Mouse (Mus musculus) C2C12 (cell line): ENCODE data around the gene Add3. TPM values are rescaled to one million over a fixed set of nuclear protein-coding genes. Genes with fewer than 3 reads are reported as not detected.

Source experiments
- H3K27me3 ChIP-seq: one replicate; pipeline ENCODE4 v1.6.1; 2011; ENCODE audit not compliant: control insufficient read depth, insufficient read depth, insufficient read length
- H3K36me3 ChIP-seq: one replicate; pipeline ENCODE4 v1.6.1; 2011; ENCODE audit not compliant: control insufficient read depth, insufficient read depth
- H3K4me3 ChIP-seq: one replicate; pipeline ENCODE4 v1.5.1; 2011; ENCODE audit warnings: mild to moderate bottlenecking, control low read depth; ENCODE audit not compliant: poor library complexity, insufficient read depth, severe bottlenecking
- H3K79me2 ChIP-seq: one replicate; pipeline ENCODE4 v1.6.1; 2011; ENCODE audit not compliant: control insufficient read depth, insufficient read depth
- H3K79me3 ChIP-seq: one replicate; pipeline ENCODE4 v1.6.1; 2011; ENCODE audit warnings: low read depth, control low read depth
- H3ac ChIP-seq: one replicate; pipeline ENCODE3; 2011; ENCODE audit warnings: low read depth; ENCODE audit not compliant: control insufficient read depth, insufficient read length
- CEBPB ChIP-seq: IDR thresholded peaks from one replicate; pipeline ENCODE4 v1.6.1; 2011; ENCODE audit warnings: low read depth, mild to moderate bottlenecking, control low read depth, moderate library complexity
- CTCF ChIP-seq: IDR thresholded peaks from one replicate; pipeline ENCODE4 v1.5.1; 2011; ENCODE audit not compliant: control insufficient read depth, insufficient read depth, insufficient read length
- FOSL1 ChIP-seq: IDR thresholded peaks from one replicate; pipeline ENCODE4 v1.8.0; 2011; ENCODE audit warnings: mild to moderate bottlenecking, low read length; ENCODE audit not compliant: poor library complexity, insufficient read depth, severe bottlenecking
- MAX ChIP-seq: IDR thresholded peaks from one replicate; pipeline ENCODE4 v1.6.1; 2011; ENCODE audit warnings: mild to moderate bottlenecking, control low read depth
- MYOD1 ChIP-seq: IDR thresholded peaks from one replicate; pipeline ENCODE4 v1.6.1; 2011; ENCODE audit warnings: low read depth; ENCODE audit not compliant: control insufficient read depth, insufficient read length
- MYOG ChIP-seq: IDR thresholded peaks from one replicate; pipeline ENCODE4 v1.6.1; 2011; ENCODE audit not compliant: control insufficient read depth, insufficient read length; ENCODE audit errors: extremely low read depth
- USF1 ChIP-seq: IDR thresholded peaks from one replicate; pipeline ENCODE4 v1.6.1; 2011; ENCODE audit warnings: low read depth, mild to moderate bottlenecking, control low read depth, moderate library complexity
- polyA plus RNA-seq: library from polyadenylated mRNA; unstranded; fragments of >200 nt; fragmentation: generic; extraction: Trizol; gene quantifications from one replicate; pipeline ENCODE4 v1.2.1, GENCODE M21; 2012; ENCODE audit warnings: missing spikeins

Add3 gene
- polyA plus RNA-seq, 1 experiment: 1.6 TPM

GRCm38 (mm10) chr19:53206986-53207385 is 66.7 kb downstream of the Add3 start:
- Histone ChIP-seq H3K36me3 (no peaks in the 10 kb centered on the region), H3K79me2 (no peaks in the 10 kb centered on the region), H3ac (no peak overlapping the region), H3K27me3 (no peaks in the 10 kb centered on the region), H3K4me3 (no peak overlapping the region), H3K79me3 (no peaks in the 10 kb centered on the region)
- no peak for TF ChIP-seq USF1
- TF ChIP-seq CEBPB: no peak
- TF ChIP-seq CTCF: no peak

- Histone ChIP-seq H3K79me2 (no peaks in the 10 kb centered on the region), H3K4me3 (no peak overlapping the region), H3K27me3 (no peaks in the 10 kb centered on the region), H3ac (no peak overlapping the region), H3K36me3 (no peaks in the 10 kb centered on the region), H3K79me3 (no peaks in the 10 kb centered on the region)
- TF ChIP-seq FOSL1: no peak
- no peak for TF ChIP-seq USF1
- no peak for TF ChIP-seq MAX
- TF ChIP-seq CTCF: no peak
Measured at GRCm38 (mm10) chr19:53208830-53209229, 68.6 kb downstream of the Add3 start.

GRCm38 (mm10) chr19:53210251-53210650 is 70.0 kb downstream of the Add3 start:
- Histone ChIP-seq H3K79me3 (no peaks in the 10 kb centered on the region), H3K36me3 (no peaks in the 10 kb centered on the region), H3K4me3 (no peak overlapping the region), H3ac (no peak overlapping the region), H3K79me2 (no peaks in the 10 kb centered on the region), H3K27me3 (no peaks in the 10 kb centered on the region)
- TF ChIP-seq MAX (no peak), USF1 (no peak)

DNA sequence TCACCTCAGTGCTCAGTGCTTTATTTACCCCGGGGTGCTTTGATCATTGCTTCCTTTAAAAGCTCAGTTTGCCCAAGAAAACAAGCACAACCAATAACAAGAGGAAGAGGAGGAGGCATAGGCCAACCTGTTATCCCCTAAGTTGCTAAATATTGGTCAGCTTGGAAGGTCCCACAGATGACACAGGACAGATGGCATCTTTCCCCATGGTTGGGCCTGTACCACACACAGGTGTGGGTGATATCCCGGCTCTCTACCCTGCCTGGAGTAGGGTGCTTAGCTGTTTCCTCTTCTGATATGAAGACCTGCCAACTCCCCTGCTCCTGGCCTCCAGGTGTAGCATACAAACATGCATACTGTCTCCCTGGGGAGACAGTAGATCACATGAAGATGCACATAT is 75.1 kb downstream of the Add3 start:
- no peaks in the 10 kb centered on the region for H3K79me2 ChIP-seq
- H3K79me3 ChIP-seq: no peaks in the 10 kb centered on the region
- H3K4me3 ChIP-seq: no peak overlapping the region
- no peak overlapping the region for H3ac ChIP-seq
- H3K27me3 ChIP-seq: no peaks in the 10 kb centered on the region
- H3K36me3 ChIP-seq: no peaks in the 10 kb centered on the region
- TF ChIP-seq MYOD1 (no peak), MYOG (no peak)

- Histone ChIP-seq H3K27me3 (no peaks in the 10 kb centered on the region), H3K36me3 (no peaks in the 10 kb centered on the region), H3K4me3 (no peak overlapping the region), H3K79me3 (no peaks in the 10 kb centered on the region), H3K79me2 (no peaks in the 10 kb centered on the region), H3ac (no peak overlapping the region)
- no peak for TF ChIP-seq CTCF
- no peak for TF ChIP-seq MAX
- TF ChIP-seq MYOG: no peak
- TF ChIP-seq MYOD1: no peak
- no peak for TF ChIP-seq CEBPB
- TF ChIP-seq FOSL1: no peak
- TF ChIP-seq USF1: no peak
Measured at GRCm38 (mm10) chr19:53216761-53217538, 76.7 kb downstream of the Add3 start.

DNA sequence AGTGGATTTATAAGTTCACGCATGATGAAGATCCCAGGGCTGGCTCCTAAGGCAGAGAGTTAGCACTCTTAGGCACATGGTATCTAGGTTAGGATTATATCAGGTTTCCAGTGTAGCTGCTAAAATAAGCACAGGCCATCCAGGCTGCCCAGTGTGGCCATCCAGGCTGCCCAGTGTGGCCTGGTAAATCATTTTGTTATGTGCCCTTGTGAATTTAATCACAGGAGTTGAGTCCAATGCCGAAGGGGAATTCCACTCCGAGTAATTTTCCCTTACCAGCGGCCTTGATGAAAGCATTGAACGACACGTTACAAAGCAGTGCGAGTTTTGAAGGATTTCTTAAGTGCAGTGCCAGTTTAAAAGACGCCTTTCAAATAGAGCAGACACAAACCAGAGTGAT is 77.6 kb downstream of the Add3 start:
- TF ChIP-seq USF1: no peak
- Histone ChIP-seq H3K79me2 (no peaks in the 10 kb centered on the region), H3K79me3 (no peaks in the 10 kb centered on the region), H3K36me3 (no peaks in the 10 kb centered on the region), H3ac (no peak overlapping the region), H3K27me3 (no peaks in the 10 kb centered on the region), H3K4me3 (no peak overlapping the region)

DNA sequence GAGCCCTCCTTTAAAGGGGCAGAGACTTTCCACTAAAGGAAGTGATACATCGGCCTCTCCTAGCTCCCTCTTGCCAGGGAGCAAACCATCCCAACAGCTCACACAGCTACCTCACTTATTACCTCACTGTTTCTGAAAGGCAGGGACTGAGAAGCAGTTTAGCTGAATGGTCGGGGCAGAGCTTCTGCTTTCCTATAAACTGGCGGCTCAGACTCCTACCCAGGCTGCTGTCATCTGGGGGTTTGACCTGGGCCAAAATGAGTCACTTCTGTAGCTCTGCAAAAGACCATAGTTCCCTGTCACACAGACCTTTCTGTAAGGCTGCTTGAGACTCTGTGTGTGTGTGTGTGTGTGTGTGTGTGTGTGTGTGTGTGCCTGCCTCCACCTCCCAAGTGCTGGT is 79.1 kb downstream of the Add3 start:
- TF ChIP-seq MAX (no peak), MYOG (no peak), MYOD1 (no peak), FOSL1 (no peak), USF1 (no peak), CTCF (no peak), CEBPB (no peak)
- Histone ChIP-seq H3K79me3 (no peaks in the 10 kb centered on the region), H3K36me3 (no peaks in the 10 kb centered on the region), H3K4me3 (no peak overlapping the region), H3K27me3 (no peaks in the 10 kb centered on the region), H3K79me2 (no peaks in the 10 kb centered on the region), H3ac (no peak overlapping the region)
